Mouse (Mus musculus) erythroblast, embryonic 14.5 days (primary cell): ENCODE results near the gene Hs1bp3.

Experiments used
- GATA1 ChIP-seq: IDR thresholded peaks from 2 replicates; pipeline ENCODE4 v1.6.1; 2012; ENCODE audit warnings: low read length, inconsistent platforms, mixed read lengths
- TAL1 ChIP-seq: IDR thresholded peaks from 3 replicates; pipeline ENCODE4 v1.6.1; 2012; ENCODE audit warnings: low read length, inconsistent platforms, mixed read lengths

- no peak for TF ChIP-seq GATA1
- TF ChIP-seq TAL1, result no peak
Observed at GRCm38 (mm10) chr12:8371746-8372510, 58.7 kb downstream of the Hs1bp3 start.
